In genomic region chrX:134717752-134718308, GRCm38 (mm10) we compare ENCODE assay signal across 8 mouse cellular contexts. TPM values are rescaled to one million over a fixed set of nuclear protein-coding genes. Genes with fewer than 3 reads are reported as not detected.
DNase-seq lines count a peak whose midpoint lies in the region; ATAC-seq and TF ChIP-seq lines count a peak whose summit lies in the region.

Gene Armcx1 (plus strand): TSS chrX:134717963.

- H3K9ac ChIP-seq in embryonic facial prominence, embryonic 15.5 days = peak within 1 kb of the TSS; percentile 45
- peak within 1 kb of the TSS; percentile 63; the same call in 1 of the 2 replicates for H3K9ac ChIP-seq in kidney, embryonic 14.5 days (ENCODE audit: low read depth, low read length)
- peak within 1 kb of the TSS; percentile 73 for H3K9ac ChIP-seq in limb, embryonic 14.5 days (ENCODE audit: low read depth, low read length, severe bottlenecking)
- H3K9ac ChIP-seq in midbrain, embryonic 16.5 days (ENCODE audit: low read depth, low read length) = peak within 1 kb of the TSS; percentile 80

- ATAC-seq in embryonic facial prominence, embryonic 15.5 days (ENCODE audit: insufficient number of reproducible peaks, low FRiP score, low TSS enrichment, low read depth) = peak; percentile 94
- ATAC-seq in kidney, embryonic 14.5 days (ENCODE audit: low FRiP score, low TSS enrichment) = peak; percentile 93
- peak; percentile 96 for ATAC-seq in limb, embryonic 14.5 days (ENCODE audit: low FRiP score, low read depth)
- ATAC-seq in midbrain, embryonic 16.5 days = peak; percentile 97

- H3K9me3 ChIP-seq in embryonic facial prominence, embryonic 15.5 days (replicated peaks) = no peaks in the 10 kb centered on the region
- no peaks in the 10 kb centered on the region for H3K9me3 ChIP-seq in heart, embryonic 10.5 days
- no peaks in the 10 kb centered on the region for H3K9me3 ChIP-seq in kidney, embryonic 14.5 days (ENCODE audit: control insufficient read depth, low read length)
- H3K9me3 ChIP-seq in limb, embryonic 14.5 days (ENCODE audit: control insufficient read depth, low read length) = no peaks in the 10 kb centered on the region
- no peaks in the 10 kb centered on the region for H3K9me3 ChIP-seq in midbrain, embryonic 16.5 days (replicated peaks; ENCODE audit: control insufficient read depth, low read length, poor library complexity, severe bottlenecking)

- peak within 1 kb of the TSS; percentile 52 for H3K4me3 ChIP-seq in embryonic facial prominence, embryonic 15.5 days (replicated peaks)
- peak within 1 kb of the TSS; percentile 62 for H3K4me3 ChIP-seq in heart, embryonic 10.5 days
- H3K4me3 ChIP-seq in kidney, embryonic 14.5 days (ENCODE audit: low read length) = peak within 1 kb of the TSS; percentile 51
- peak within 1 kb of the TSS; percentile 53 for H3K4me3 ChIP-seq in limb, embryonic 14.5 days (replicated peaks; ENCODE audit: low read length)
- H3K4me3 ChIP-seq in midbrain, embryonic 16.5 days (ENCODE audit: low read depth, low read length) = peak within 1 kb of the TSS; percentile 56
- H3K4me3 ChIP-seq in testis, adult 2 months (ENCODE audit: control insufficient read depth, low read depth, low read length) = peak within 1 kb of the TSS; percentile 86

- DNase-seq in B cell, adult 2 months = peak; percentile 2 to 9
- peak; percentile 69 to 70 for DNase-seq in adrenal gland, postnatal 36 days
- DNase-seq in heart, embryonic 10.5 days (ENCODE audit: low spot score) = peak; percentile 90
- DNase-seq in limb, embryonic 14.5 days (ENCODE audit: low spot score) = peak; percentile 76

- TF ChIP-seq POLR2A in limb, embryonic 14.5 days (IDR thresholded peaks at IDR 0.05; ENCODE audit: borderline replicate concordance, extremely low read depth, insufficient read depth, insufficient read length) = peak; percentile 65; the same call in 1 of the 2 replicates
- TF ChIP-seq POLR2A in testis, adult 2 months (IDR thresholded peaks at IDR 0.05; ENCODE audit: control insufficient read depth, low read depth, low read length) = peak; percentile 31; the same call in 1 of the 2 replicates

- TF ChIP-seq CTCF in testis, adult 2 months (IDR thresholded peaks at IDR 0.05; ENCODE audit: control insufficient read depth, insufficient read depth, insufficient replicate concordance, low read depth, low read length) = no peak

- no peaks in the 10 kb centered on the region for H3K36me3 ChIP-seq in embryonic facial prominence, embryonic 15.5 days
- peaks cover 11% of the 10 kb centered on the region for H3K36me3 ChIP-seq in heart, embryonic 10.5 days
- H3K36me3 ChIP-seq in kidney, embryonic 14.5 days (ENCODE audit: control insufficient read depth, insufficient read depth, low read length) = peaks cover 8% of the 10 kb centered on the region; the same call in 1 of the 2 replicates
- peaks cover 18% of the 10 kb centered on the region; the same call in 1 of the 2 replicates for H3K36me3 ChIP-seq in limb, embryonic 14.5 days (ENCODE audit: control insufficient read depth, insufficient read depth, low read length)
- H3K36me3 ChIP-seq in midbrain, embryonic 16.5 days (ENCODE audit: control insufficient read depth, insufficient read depth, low read length) = no peaks in the 10 kb centered on the region
- no peaks in the 10 kb centered on the region for H3K36me3 ChIP-seq in testis, adult 2 months (ENCODE audit: control insufficient read depth, insufficient read depth, low read length)

- 0 out of 2 replicates have a peak, but pooled peaks cover 3% of the 10 kb centered on the region for H3K27me3 ChIP-seq in embryonic facial prominence, embryonic 15.5 days
- no peaks in the 10 kb centered on the region for H3K27me3 ChIP-seq in heart, embryonic 10.5 days (ENCODE audit: insufficient read depth, poor library complexity, severe bottlenecking)
- H3K27me3 ChIP-seq in kidney, embryonic 14.5 days (ENCODE audit: control insufficient read depth, insufficient read depth, low read length) = no peaks in the 10 kb centered on the region; the same call in 1 of the 2 replicates
- no peaks in the 10 kb centered on the region; the same call in 1 of the 2 replicates for H3K27me3 ChIP-seq in limb, embryonic 14.5 days (ENCODE audit: control insufficient read depth, insufficient read depth, low read length)
- no peaks in the 10 kb centered on the region for H3K27me3 ChIP-seq in midbrain, embryonic 16.5 days (ENCODE audit: control insufficient read depth, insufficient read depth, low read depth, low read length)
- H3K27me3 ChIP-seq in testis, adult 2 months (ENCODE audit: control insufficient read depth, insufficient read depth, low read length) = no peaks in the 10 kb centered on the region

- 19% methylated on average over 16 of the region's 16 CpGs for WGBS in embryonic facial prominence, embryonic 15.5 days
- WGBS in heart, embryonic 10.5 days = 18% methylated on average over 16 of the region's 16 CpGs
- 34% methylated on average over 16 of the region's 16 CpGs for WGBS in kidney, embryonic 14.5 days
- WGBS in limb, embryonic 14.5 days = 20% methylated on average over 16 of the region's 16 CpGs
- WGBS in midbrain, embryonic 16.5 days = 16% methylated on average over 16 of the region's 16 CpGs

- H3K4me1 ChIP-seq in embryonic facial prominence, embryonic 15.5 days = no peaks in the 10 kb centered on the region
- H3K4me1 ChIP-seq in heart, embryonic 10.5 days = no peaks in the 10 kb centered on the region
- H3K4me1 ChIP-seq in kidney, embryonic 14.5 days (ENCODE audit: control insufficient read depth, insufficient read depth, low read length) = no peaks in the 10 kb centered on the region
- H3K4me1 ChIP-seq in limb, embryonic 14.5 days (ENCODE audit: control insufficient read depth, insufficient read depth, low read length) = no peaks in the 10 kb centered on the region
- H3K4me1 ChIP-seq in midbrain, embryonic 16.5 days (ENCODE audit: control insufficient read depth, insufficient read depth, low read length) = no peaks in the 10 kb centered on the region
- no peaks in the 10 kb centered on the region for H3K4me1 ChIP-seq in testis, adult 2 months (ENCODE audit: control insufficient read depth, insufficient read depth, low read length)

- H3K4me2 ChIP-seq in embryonic facial prominence, embryonic 15.5 days (replicated peaks) = peak within 1 kb of the TSS; percentile 42
- peak within 1 kb of the TSS; percentile 44 for H3K4me2 ChIP-seq in kidney, embryonic 14.5 days (replicated peaks; ENCODE audit: low read depth, low read length)
- H3K4me2 ChIP-seq in limb, embryonic 14.5 days (replicated peaks; ENCODE audit: low read depth, low read length, severe bottlenecking) = peak within 1 kb of the TSS; percentile 41
- H3K4me2 ChIP-seq in midbrain, embryonic 16.5 days (ENCODE audit: low read length) = peak within 1 kb of the TSS; percentile 60

- H3K27ac ChIP-seq in embryonic facial prominence, embryonic 15.5 days (replicated peaks) = peak within 1 kb of the TSS; percentile 92
- H3K27ac ChIP-seq in heart, embryonic 10.5 days = peak within 1 kb of the TSS; percentile 91
- H3K27ac ChIP-seq in kidney, embryonic 14.5 days (ENCODE audit: low read depth, low read length) = peak within 1 kb of the TSS; percentile 87
- H3K27ac ChIP-seq in limb, embryonic 14.5 days (replicated peaks; ENCODE audit: low read depth, low read length) = peak within 1 kb of the TSS; percentile 88
- H3K27ac ChIP-seq in midbrain, embryonic 16.5 days (ENCODE audit: low read length) = peak within 1 kb of the TSS; percentile 94
- peak within 1 kb of the TSS; percentile 76 for H3K27ac ChIP-seq in testis, adult 2 months (ENCODE audit: control insufficient read depth, insufficient read depth, low read depth, low read length)

RNA-seq across cellular contexts. Expression of gene Armcx1, which starts in this region (rescaled TPM):
- 10 to 100 TPM; 18.6 to 20.4 TPM for total RNA-seq in adrenal gland, postnatal 36 days (2021)
- polyA plus RNA-seq in embryonic facial prominence, embryonic 15.5 days (2015; fragmentation: Nextera tagmentation; extraction: Ambion mirVana) = 62.1 and 64.1 TPM in 2 replicates
- polyA plus RNA-seq in heart, embryonic 10.5 days (2016; fragmentation: Nextera tagmentation; extraction: Ambion mirVana) = 41.4 and 48.4 TPM in 2 replicates
- 37.7 and 39.7 TPM in 2 replicates for polyA plus RNA-seq in kidney, embryonic 14.5 days (2014; fragmentation: Nextera tagmentation; extraction: Ambion mirVana)
- polyA plus RNA-seq in limb, embryonic 14.5 days (2012; rRNA removed) = 44.7 and 74.6 TPM in 2 replicates
- polyA plus RNA-seq in limb, embryonic 14.5 days (2014; fragmentation: Nextera tagmentation; extraction: Ambion mirVana) = 50.3 and 55.5 TPM in 2 replicates
- 95.8 and 97.5 TPM in 2 replicates for polyA plus RNA-seq in midbrain, embryonic 16.5 days (2015; fragmentation: Nextera tagmentation; extraction: Ambion mirVana)
- 0.70 and 1.1 TPM in 2 replicates for polyA plus RNA-seq in testis, adult 2 months (2012; rRNA removed)

Comparison
In these comparisons a context has a peak if more than half of its experiments do, and no peak if none do; other contexts are left out.
1. Peak in every context shown above with its lines: DNase-seq, ATAC-seq, H3K4me3 ChIP-seq and H3K27ac ChIP-seq.
2. RNA of gene Armcx1 (polyA plus RNA-seq): 95.8 to 97.5 TPM in midbrain, embryonic 16.5 days, 44.7 to 74.6 TPM in limb, embryonic 14.5 days, 62.1 to 64.1 TPM in embryonic facial prominence, embryonic 15.5 days, 41.4 to 48.4 TPM in heart, embryonic 10.5 days and 37.7 to 39.7 TPM in kidney, embryonic 14.5 days; 0.70 to 1.1 TPM in testis, adult 2 months; every median in the first group is over 10 times any median in the second.
3. DNase-seq: peak in every context shown above with its lines; median percentile 90 in heart, embryonic 10.5 days; 76 in limb, embryonic 14.5 days; 70 in adrenal gland, postnatal 36 days; 6 in B cell, adult 2 months.